8 mouse cellular contexts compared by ENCODE assay signal in genomic region chr8:106619549-106620245, GRCm38 (mm10). TPM values are rescaled to one million over a fixed set of nuclear protein-coding genes. Genes with fewer than 3 reads are reported as not detected.
DNase-seq lines count a peak whose midpoint lies in the region; ATAC-seq and TF ChIP-seq lines count a peak whose summit lies in the region.

No protein-coding gene starts in this region.

- TF ChIP-seq CTCF in brain, embryonic 14.5 days (IDR thresholded peaks at IDR 0.05; ENCODE audit: borderline replicate concordance, extremely low read depth, insufficient read depth, insufficient read length), result no peak

- H3K9me3 ChIP-seq in heart, embryonic 13.5 days, result no peaks in the 10 kb centered on the region
- H3K9me3 ChIP-seq in neural tube, embryonic 12.5 days, result no peaks in the 10 kb centered on the region

- peak; percentile 14 for DNase-seq in layer of hippocampus, adult 11-12 months (ENCODE audit: low spot score)
- no peak for DNase-seq in layer of hippocampus, postnatal 25 days (ENCODE audit: extremely low spot score in 1 of 2, low spot score in 1 of 2)
- peak; percentile 55 for DNase-seq in brain, embryonic 14.5 days (ENCODE audit: low read depth)
- peak; percentile 89 for DNase-seq in large intestine, adult 2 months (ENCODE audit: low read depth, low spot score)

- H3K4me3 ChIP-seq in heart, embryonic 13.5 days, result no peak overlapping the region
- H3K4me3 ChIP-seq in neural tube, embryonic 12.5 days, result no peak overlapping the region

- no peaks in the 10 kb centered on the region for H3K27me3 ChIP-seq in heart, embryonic 13.5 days (replicated peaks)
- H3K27me3 ChIP-seq in neural tube, embryonic 12.5 days (replicated peaks), result no peaks in the 10 kb centered on the region

- H3K4me1 ChIP-seq in heart, embryonic 13.5 days, result peaks cover 15% of the 10 kb centered on the region
- 0 out of 2 replicates have a peak, but pooled peaks cover 4% of the 10 kb centered on the region for H3K4me1 ChIP-seq in neural tube, embryonic 12.5 days

- TF ChIP-seq POLR2A in brain, embryonic 14.5 days (IDR thresholded peaks at IDR 0.05; ENCODE audit: borderline replicate concordance, extremely low read depth, insufficient read depth, insufficient read length, poor library complexity, severe bottlenecking), result no peak

- H3K9ac ChIP-seq in heart, embryonic 13.5 days, result 0 out of 2 replicates have a peak overlapping the region, but pooled peaks have one; percentile 52
- H3K9ac ChIP-seq in neural tube, embryonic 12.5 days, result no peak overlapping the region; the same call in 1 of the 2 replicates

- peak; percentile 49; the same call in 1 of the 2 replicates for ATAC-seq in heart, embryonic 13.5 days (ENCODE audit: extremely low read depth, insufficient number of reproducible peaks, low FRiP score, low TSS enrichment)
- ATAC-seq in neural tube, embryonic 12.5 days (ENCODE audit: low FRiP score, low read depth), result peak; percentile 72
- no peak for ATAC-seq in monocyte, adult 5-6 weeks (replicated peaks; ENCODE audit: insufficient number of reproducible peaks, low FRiP score, low TSS enrichment, poor library complexity, severe bottlenecking)
- no peak for ATAC-seq in megakaryocyte, adult 5-6 weeks (ENCODE audit: poor library complexity, severe bottlenecking)

- 0 out of 2 replicates have a peak overlapping the region, but pooled peaks have one; percentile 20 for H3K4me2 ChIP-seq in heart, embryonic 13.5 days
- H3K4me2 ChIP-seq in neural tube, embryonic 12.5 days (replicated peaks), result peak overlapping the region; percentile 18; the same call in 1 of the 2 replicates

- no peaks in the 10 kb centered on the region for H3K36me3 ChIP-seq in heart, embryonic 13.5 days
- no peaks in the 10 kb centered on the region for H3K36me3 ChIP-seq in neural tube, embryonic 12.5 days

- 37% methylated on average over 9 of the region's 9 CpGs for WGBS in heart, embryonic 13.5 days
- WGBS in large intestine, adult 2 months, result 22% methylated on average over 9 of the region's 9 CpGs
- 57% methylated on average over 9 of the region's 9 CpGs for WGBS in neural tube, embryonic 12.5 days

- peak overlapping the region; percentile 46; the same call in 1 of the 2 replicates for H3K27ac ChIP-seq in heart, embryonic 13.5 days (replicated peaks)
- H3K27ac ChIP-seq in neural tube, embryonic 12.5 days, result no peak overlapping the region

RNA-seq across cellular contexts. Expression of gene Cdh1, which starts 16.5 kb away (rescaled TPM):
- under 1 TPM; 0.42 to 0.59 TPM for total RNA-seq in layer of hippocampus, postnatal 25 days (2021)
- 3.1 and 4.3 TPM in 2 replicates for polyA plus RNA-seq in brain, embryonic 14.5 days (2012; rRNA removed)
- 3.0 and 3.2 TPM in 2 replicates for polyA plus RNA-seq in heart, embryonic 13.5 days (2015; fragmentation: Nextera tagmentation; extraction: Ambion mirVana)
- 167 and 291 TPM in 2 replicates for polyA plus RNA-seq in large intestine, adult 2 months (2012; rRNA removed)
- 3.0 and 3.4 TPM in 2 replicates for polyA plus RNA-seq in neural tube, embryonic 12.5 days (2016; fragmentation: Nextera tagmentation; extraction: Ambion mirVana)
- 7.3 to 16.7 TPM (median 15.2 TPM) in 3 replicates for total RNA-seq in monocyte, adult 5-6 weeks (2017)
- 6.2 and 8.0 TPM in 2 replicates for total RNA-seq in megakaryocyte, adult 5-6 weeks (2015)
- total RNA-seq in megakaryocyte, adult 5-6 weeks (2017), result 5.2 and 7.0 TPM in 2 replicates

RNA-seq across cellular contexts. Expression of gene Gm10073, which starts 46.4 kb away (rescaled TPM):
- 100 to 1,000 TPM in 1 of 2 experiments, 10 to 100 TPM in 1; 73.1 to 101 TPM for total RNA-seq in layer of hippocampus, postnatal 25 days (2021)
- polyA plus RNA-seq in brain, embryonic 14.5 days (2012; rRNA removed), result 24.3 and 67.4 TPM in 2 replicates
- 6.0 and 11.9 TPM in 2 replicates for polyA plus RNA-seq in heart, embryonic 13.5 days (2015; fragmentation: Nextera tagmentation; extraction: Ambion mirVana)
- polyA plus RNA-seq in large intestine, adult 2 months (2012; rRNA removed), result 106 and 113 TPM in 2 replicates
- 2.9 and 4.2 TPM in 2 replicates for polyA plus RNA-seq in neural tube, embryonic 12.5 days (2016; fragmentation: Nextera tagmentation; extraction: Ambion mirVana)
- total RNA-seq in monocyte, adult 5-6 weeks (2017), result 2.2 to 11.5 TPM (median 9.5 TPM) in 3 replicates
- 53.0 and 66.6 TPM in 2 replicates for total RNA-seq in megakaryocyte, adult 5-6 weeks (2015)
- total RNA-seq in megakaryocyte, adult 5-6 weeks (2017), result 5.4 and 6.9 TPM in 2 replicates

Comparison
In these comparisons a context has a peak if more than half of its experiments do, and no peak if none do; other contexts are left out.
1. DNase-seq: peak in layer of hippocampus, adult 11-12 months (single experiment), brain, embryonic 14.5 days (single experiment) and large intestine, adult 2 months (single experiment); none in layer of hippocampus, postnatal 25 days (0 of 2).
2. ATAC-seq: peak in heart, embryonic 13.5 days (single experiment) and neural tube, embryonic 12.5 days (single experiment); none in monocyte, adult 5-6 weeks (single experiment) and megakaryocyte, adult 5-6 weeks (single experiment).
3. RNA of gene Cdh1, which starts 16.5 kb away (polyA plus RNA-seq): 167 to 291 TPM in large intestine, adult 2 months; 3.1 to 4.3 TPM in brain, embryonic 14.5 days, 3.0 to 3.4 TPM in neural tube, embryonic 12.5 days and 3.0 to 3.2 TPM in heart, embryonic 13.5 days; every median in the first group is over 10 times any median in the second.